Mouse (Mus musculus): Measurements from ENCODE around the gene Metap1. TPM values are rescaled to one million over a fixed set of nuclear protein-coding genes. Genes with fewer than 3 reads are reported as not detected.

The Metap1 gene
- polyA plus RNA-seq, 1 experiment, result not detected

- Histone ChIP-seq H3K4me1 (ENCODE audit: control insufficient read depth, insufficient read depth, low read length) (peaks cover 7% of the 10 kb centered on the region), H3K4me3 (ENCODE audit: insufficient read depth, low read depth, low read length) (peak within 1 kb of the TSS; percentile 66), H3K27ac (ENCODE audit: insufficient read depth, low read depth, low read length) (peak within 1 kb of the TSS; percentile 59)
- 6% methylated on average over 39 of the region's 39 CpGs for WGBS
- no peak for TF ChIP-seq POLR2A (IDR thresholded peaks at IDR 0.05; ENCODE audit: insufficient read depth, low read depth, low read length)
- TF ChIP-seq CTCF (IDR thresholded peaks at IDR 0.05; ENCODE audit: insufficient read depth, low read depth, low read length), result no peak
Measured at GRCm38 (mm10) chr3:138526073-138526915, 37.0 kb upstream of the Metap1 start, which contains the start of gene Eif4e. Eif4e (plus strand) TSS chr3:138526179.

DNA sequence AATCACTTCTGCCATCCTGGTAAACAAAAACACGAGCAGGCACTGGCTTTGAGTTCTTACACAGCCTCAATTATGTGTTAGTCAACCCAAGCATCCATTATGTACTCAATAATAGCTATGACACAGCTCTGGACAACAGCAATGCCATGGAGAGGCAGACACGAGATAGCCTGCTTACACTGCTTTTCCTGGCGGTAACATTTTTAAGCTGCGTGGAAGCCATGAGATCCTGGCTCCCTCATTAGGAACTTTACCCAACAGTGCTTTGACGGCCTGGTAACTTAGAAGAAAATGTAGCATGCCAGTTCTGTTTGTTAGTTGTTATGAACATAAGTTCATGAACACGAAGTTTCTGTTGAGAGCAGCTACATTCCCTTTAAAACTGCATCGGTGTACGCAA is 36.2 kb upstream of the Metap1 start:
- H3K27ac ChIP-seq (ENCODE audit: insufficient read depth, low read depth, low read length), result no peak overlapping the region
- TF ChIP-seq POLR2A (IDR thresholded peaks at IDR 0.05; ENCODE audit: insufficient read depth, low read depth, low read length), result no peak
- no peak for TF ChIP-seq CTCF (IDR thresholded peaks at IDR 0.05; ENCODE audit: insufficient read depth, low read depth, low read length)
- WGBS, result 74% methylated on average over 8 of the region's 8 CpGs
- H3K4me1 ChIP-seq (ENCODE audit: control insufficient read depth, insufficient read depth, low read length), result peaks cover 7% of the 10 kb centered on the region
- no peak overlapping the region for H3K4me3 ChIP-seq (ENCODE audit: insufficient read depth, low read depth, low read length)

DNA sequence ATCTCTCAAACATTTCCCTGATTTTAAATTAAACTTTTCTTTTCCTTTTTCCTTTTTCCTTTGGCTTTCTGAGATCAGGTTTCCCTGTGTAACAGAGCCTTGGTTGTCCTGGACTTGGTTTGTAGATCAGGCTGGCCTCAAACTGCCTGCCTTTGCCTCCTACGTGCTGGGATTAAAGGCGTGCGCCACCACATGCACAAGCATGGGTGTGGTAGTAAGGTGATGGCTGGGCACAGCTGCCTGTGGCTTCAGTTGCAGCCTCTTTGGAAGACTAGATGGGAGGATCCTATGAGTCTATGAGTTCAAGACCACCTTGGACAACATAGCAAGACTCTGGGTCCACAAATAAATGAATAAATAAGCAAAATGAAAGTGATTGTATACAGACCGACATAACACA is 34.6 kb upstream of the Metap1 start:
- no peak for TF ChIP-seq POLR2A (IDR thresholded peaks at IDR 0.05; ENCODE audit: insufficient read depth, low read depth, low read length)
- TF ChIP-seq CTCF (IDR thresholded peaks at IDR 0.05; ENCODE audit: insufficient read depth, low read depth, low read length), result no peak
- whole genome bisulfite sequencing, result 95% methylated on average over 4 of the region's 4 CpGs
- no peak overlapping the region for H3K4me3 ChIP-seq (ENCODE audit: insufficient read depth, low read depth, low read length)

DNA sequence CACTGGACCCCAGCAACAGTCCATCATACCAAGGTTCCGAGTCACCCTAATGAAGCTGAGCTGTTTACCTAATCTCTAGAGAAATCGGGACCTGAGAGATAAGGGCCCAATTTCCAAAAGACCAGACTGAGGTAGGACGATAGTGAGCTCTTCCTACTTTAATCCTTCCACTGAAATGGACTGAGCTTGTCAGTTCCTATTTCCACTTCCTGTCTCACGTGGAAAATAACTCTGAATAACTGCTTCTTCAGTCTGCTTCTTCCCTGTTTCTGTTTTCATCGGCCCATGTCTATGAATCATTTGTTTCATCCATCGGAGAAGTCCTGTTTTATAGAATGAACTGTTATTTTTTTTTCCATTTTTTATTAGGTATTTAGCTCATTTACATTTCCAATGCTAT is 29.9 kb upstream of the Metap1 start:
- TF ChIP-seq CTCF (IDR thresholded peaks at IDR 0.05; ENCODE audit: insufficient read depth, low read depth, low read length) (no peak), POLR2A (IDR thresholded peaks at IDR 0.05; ENCODE audit: insufficient read depth, low read depth, low read length) (no peak)
- WGBS, result 87% methylated on average over 6 of the region's 6 CpGs
- no peak overlapping the region for H3K27ac ChIP-seq (ENCODE audit: insufficient read depth, low read depth, low read length)
- H3K4me3 ChIP-seq (ENCODE audit: insufficient read depth, low read depth, low read length), result no peak overlapping the region
- no peaks in the 10 kb centered on the region for H3K4me1 ChIP-seq (ENCODE audit: control insufficient read depth, insufficient read depth, low read length)

More for the DNA sequence above, 34.6 kb upstream of the Metap1 start:
- Histone ChIP-seq H3K4me1 (ENCODE audit: control insufficient read depth, insufficient read depth, low read length) (peaks cover 7% of the 10 kb centered on the region), H3K27ac (ENCODE audit: insufficient read depth, low read depth, low read length) (no peak overlapping the region)

GRCm38 (mm10) chr3:138517881-138518280 is 28.6 kb upstream of the Metap1 start:
- 80% methylated on average over 3 of the region's 3 CpGs for WGBS
- H3K4me3 ChIP-seq (ENCODE audit: insufficient read depth, low read depth, low read length), result no peak overlapping the region
- no peaks in the 10 kb centered on the region for H3K4me1 ChIP-seq (ENCODE audit: control insufficient read depth, insufficient read depth, low read length)
- TF ChIP-seq POLR2A (IDR thresholded peaks at IDR 0.05; ENCODE audit: insufficient read depth, low read depth, low read length) (no peak), CTCF (IDR thresholded peaks at IDR 0.05; ENCODE audit: insufficient read depth, low read depth, low read length) (no peak)
- no peak overlapping the region for H3K27ac ChIP-seq (ENCODE audit: insufficient read depth, low read depth, low read length)

DNA sequence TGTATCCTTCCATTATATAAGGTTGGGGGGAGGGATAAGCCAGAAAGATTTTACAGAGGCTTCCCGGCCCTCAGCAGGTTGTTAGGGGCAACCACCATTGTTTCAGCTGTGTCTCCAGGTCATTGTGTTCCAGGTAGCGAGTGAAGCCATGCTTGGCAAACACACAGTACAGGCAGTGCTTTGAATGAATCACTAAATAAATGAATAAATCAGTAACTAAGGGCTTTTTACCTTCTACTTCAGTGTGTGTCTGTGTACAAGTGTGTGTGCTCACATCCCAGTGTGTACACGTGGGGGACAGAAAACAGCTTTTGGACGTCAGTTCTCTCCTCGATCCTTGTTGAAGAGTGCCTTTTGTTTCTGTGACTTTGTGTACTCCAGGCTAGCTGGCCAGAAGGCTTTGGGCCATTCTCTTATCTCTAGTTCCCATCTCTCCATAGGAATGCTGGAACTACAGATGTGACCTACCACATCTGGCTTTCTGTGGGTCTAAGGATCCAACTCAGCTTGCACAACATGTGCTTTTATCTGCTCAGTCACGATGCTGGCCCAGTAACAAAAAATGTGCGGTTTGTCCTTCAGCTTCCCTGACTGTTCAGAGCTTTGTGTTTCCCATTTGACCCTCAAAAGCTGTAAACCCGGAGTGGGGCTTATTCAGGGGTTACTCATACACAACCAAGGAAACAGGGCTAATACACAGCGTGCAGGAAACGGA is 26.5 kb upstream of the Metap1 start:
- TF ChIP-seq POLR2A (IDR thresholded peaks at IDR 0.05; ENCODE audit: insufficient read depth, low read depth, low read length) (no peak), CTCF (IDR thresholded peaks at IDR 0.05; ENCODE audit: insufficient read depth, low read depth, low read length) (no peak)
- Histone ChIP-seq H3K27ac (ENCODE audit: insufficient read depth, low read depth, low read length) (no peak overlapping the region), H3K4me3 (ENCODE audit: insufficient read depth, low read depth, low read length) (no peak overlapping the region), H3K4me1 (ENCODE audit: control insufficient read depth, insufficient read depth, low read length) (no peaks in the 10 kb centered on the region)
- 61% methylated on average over 10 of the region's 10 CpGs for WGBS

DNA sequence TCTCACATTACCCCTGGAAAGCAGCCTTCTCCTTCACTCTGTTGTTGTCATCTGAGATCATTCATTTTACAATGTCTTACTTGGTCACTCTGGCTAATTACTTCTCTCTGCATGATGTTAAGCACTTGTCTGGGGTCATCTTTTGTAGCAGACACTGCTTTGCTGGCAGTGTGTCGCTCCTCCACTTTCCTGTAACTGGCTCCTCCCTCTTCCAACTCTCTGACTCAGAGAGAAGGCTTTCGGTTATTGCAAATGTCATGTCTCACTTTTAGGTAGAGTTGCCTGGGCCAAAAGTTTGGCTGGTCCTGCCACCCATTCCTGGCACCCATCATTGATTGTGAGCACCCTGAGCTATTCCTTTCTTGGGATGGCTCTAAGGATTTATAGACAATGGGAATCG is 25.4 kb upstream of the Metap1 start:
- 89% methylated on average over 3 of the region's 3 CpGs for WGBS
- Histone ChIP-seq H3K4me1 (ENCODE audit: control insufficient read depth, insufficient read depth, low read length) (no peaks in the 10 kb centered on the region), H3K27ac (ENCODE audit: insufficient read depth, low read depth, low read length) (no peak overlapping the region), H3K4me3 (ENCODE audit: insufficient read depth, low read depth, low read length) (no peak overlapping the region)
- TF ChIP-seq CTCF (IDR thresholded peaks at IDR 0.05; ENCODE audit: insufficient read depth, low read depth, low read length) (no peak), POLR2A (IDR thresholded peaks at IDR 0.05; ENCODE audit: insufficient read depth, low read depth, low read length) (no peak)

GRCm38 (mm10) chr3:138513243-138513642 is 23.9 kb upstream of the Metap1 start:
- WGBS, result 79% methylated on average over 12 of the region's 12 CpGs
- Histone ChIP-seq H3K4me3 (ENCODE audit: insufficient read depth, low read depth, low read length) (no peak overlapping the region), H3K27ac (ENCODE audit: insufficient read depth, low read depth, low read length) (no peak overlapping the region), H3K4me1 (ENCODE audit: control insufficient read depth, insufficient read depth, low read length) (no peaks in the 10 kb centered on the region)
- no peak for TF ChIP-seq CTCF (IDR thresholded peaks at IDR 0.05; ENCODE audit: insufficient read depth, low read depth, low read length)
- TF ChIP-seq POLR2A (IDR thresholded peaks at IDR 0.05; ENCODE audit: insufficient read depth, low read depth, low read length), result no peak

DNA sequence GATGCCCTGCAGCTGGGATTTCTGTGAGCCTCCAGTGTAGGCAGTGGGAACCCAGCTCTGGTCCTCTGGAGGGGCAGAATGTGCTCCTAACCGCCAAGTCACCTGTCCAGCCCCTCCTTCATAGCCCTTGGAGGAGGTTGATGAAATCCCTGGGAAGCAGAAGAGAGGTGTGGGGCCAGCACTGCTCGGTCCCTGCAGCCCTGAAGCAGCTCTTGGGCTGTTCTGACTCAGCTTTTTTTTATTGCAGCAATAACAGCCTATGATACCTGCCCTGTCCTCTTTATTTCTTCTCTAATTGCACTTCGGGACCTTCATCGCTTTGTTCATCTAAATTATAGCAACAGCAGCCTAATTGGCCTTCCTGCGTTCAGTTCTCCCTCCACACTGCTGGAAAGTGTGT is 21.2 kb upstream of the Metap1 start:
- 67% methylated on average over 5 of the region's 5 CpGs for WGBS
- H3K4me3 ChIP-seq (ENCODE audit: insufficient read depth, low read depth, low read length), result no peak overlapping the region
- no peaks in the 10 kb centered on the region for H3K4me1 ChIP-seq (ENCODE audit: control insufficient read depth, insufficient read depth, low read length)
- no peak overlapping the region for H3K27ac ChIP-seq (ENCODE audit: insufficient read depth, low read depth, low read length)
- TF ChIP-seq CTCF (IDR thresholded peaks at IDR 0.05; ENCODE audit: insufficient read depth, low read depth, low read length) (no peak), POLR2A (IDR thresholded peaks at IDR 0.05; ENCODE audit: insufficient read depth, low read depth, low read length) (no peak)
